Mouse (Mus musculus): Measurements from ENCODE around the gene Desi1. TPM values are rescaled to one million over a fixed set of nuclear protein-coding genes. Genes with fewer than 3 reads are reported as not detected.

Desi1 gene
- total RNA-seq, 4 experiments from 2014 or later = 90.4 to 112 (median 101) TPM

- DNase-seq (ENCODE audit: low spot score in 2 of 2) = no peak
These were observed 67.4 kb downstream of the Desi1 start for GRCm38 (mm10) chr15:81966062-81966829.

DNA sequence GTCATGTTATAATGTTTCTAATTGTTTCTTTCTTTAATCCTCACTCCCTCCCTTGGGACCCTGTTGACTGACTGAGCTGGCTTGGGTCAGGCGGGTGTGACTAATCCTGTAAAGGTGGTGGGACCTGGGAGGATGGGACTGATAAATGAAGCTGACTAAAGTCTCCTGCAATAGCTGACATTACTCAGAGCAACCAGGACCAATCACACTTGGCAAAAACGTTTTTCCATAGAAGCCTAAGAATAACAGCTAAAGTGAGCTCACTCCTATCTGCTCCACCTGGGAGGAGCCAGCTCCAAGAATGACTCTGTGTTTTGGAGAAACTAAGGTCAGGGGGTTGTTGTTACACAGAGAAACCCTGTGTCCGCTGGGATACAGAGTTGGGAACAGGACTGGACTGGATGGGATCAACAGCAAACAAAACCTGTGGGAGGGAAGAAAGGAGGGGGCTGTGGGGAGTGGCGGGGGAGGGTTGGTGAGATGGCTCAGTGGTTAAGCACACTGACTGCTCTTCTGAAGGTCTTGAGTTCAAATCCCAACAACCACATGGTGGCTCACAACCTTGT, 68.6 kb downstream of the Desi1 start:
- no peak for DNase-seq (ENCODE audit: low spot score in 2 of 2)

GRCm38 (mm10) chr15:81964262-81964661, 69.4 kb downstream of the Desi1 start:
- no peak for DNase-seq (ENCODE audit: low spot score in 2 of 2)

- DNase-seq (ENCODE audit: low spot score in 2 of 2) = no peak
These were observed 72.6 kb downstream of the Desi1 start for GRCm38 (mm10) chr15:81961078-81961451.

DNA sequence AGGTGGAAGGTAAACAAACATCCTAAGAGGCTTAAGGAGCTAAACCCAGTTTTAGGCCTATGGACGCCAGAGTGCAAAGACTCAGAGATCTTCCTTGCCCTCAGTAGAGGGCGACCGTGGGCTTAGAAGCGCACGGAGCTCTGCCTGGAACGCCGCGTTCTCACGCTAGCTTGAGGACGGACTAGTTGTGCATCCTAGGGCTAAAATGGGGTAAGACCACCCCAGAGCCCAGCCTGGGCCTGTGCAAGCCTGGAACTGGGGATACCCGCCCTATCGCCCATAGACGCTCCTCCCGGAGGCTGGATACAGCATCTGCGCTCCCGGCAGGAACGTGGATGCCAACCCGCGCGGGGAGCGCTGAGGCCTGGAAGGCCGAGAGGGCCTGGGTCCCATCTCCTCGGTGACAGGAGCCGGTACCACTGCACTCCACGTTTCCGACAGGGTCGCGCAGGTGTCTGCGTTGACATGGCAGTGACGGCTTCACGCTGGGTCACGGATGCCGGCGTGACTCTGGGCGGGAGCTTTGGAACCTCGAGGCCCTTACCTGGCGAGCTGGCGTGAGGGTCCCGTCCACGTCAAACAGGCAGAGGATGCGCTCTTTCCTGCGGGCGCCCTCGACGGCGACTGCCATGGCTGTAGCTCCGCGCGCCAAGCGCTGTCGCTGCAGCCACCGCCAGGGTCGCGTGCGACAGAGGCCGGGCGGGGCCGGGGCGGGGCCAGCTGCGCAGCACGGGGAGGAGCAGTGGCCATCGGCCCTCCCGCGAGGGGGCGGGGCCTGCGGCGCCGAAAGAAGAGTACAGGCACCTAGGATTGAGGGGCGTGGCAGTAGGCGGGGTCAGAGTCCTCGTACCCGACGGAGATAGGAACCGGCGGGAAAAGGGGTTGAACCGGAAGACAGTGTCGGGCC, 73.2 kb downstream of the Desi1 start, which contains the start of gene Pmm1:
TSS of gene Pmm1 (minus strand) at position 760 of the 907 bp plus-strand sequence.
- peak; percentile 96 for DNase-seq (ENCODE audit: low spot score in 2 of 2)

- no peak for DNase-seq (ENCODE audit: low spot score in 2 of 2)
These were observed 74.8 kb downstream of the Desi1 start for GRCm38 (mm10) chr15:81958906-81959305.

DNA sequence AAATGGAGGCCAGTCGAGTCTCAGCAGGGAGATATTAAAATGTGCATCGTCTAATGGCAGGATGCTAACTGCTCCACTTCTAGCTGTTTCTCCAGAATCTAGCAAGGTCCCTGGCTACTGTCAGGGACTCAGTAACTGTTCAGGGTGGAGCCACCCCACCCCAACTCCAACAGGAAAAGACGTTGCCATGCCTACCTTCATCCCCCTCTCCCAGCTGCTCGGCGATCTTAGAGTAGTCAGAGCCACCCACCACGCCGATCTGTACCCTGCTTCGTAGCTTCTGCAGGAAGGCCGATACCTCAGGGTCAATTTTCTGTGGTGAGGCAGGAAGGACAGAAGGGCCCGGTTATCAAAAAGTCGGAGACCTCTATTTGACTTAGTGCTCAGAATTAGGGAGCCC, 76.1 kb downstream of the Desi1 start:
- no peak for DNase-seq (ENCODE audit: low spot score in 2 of 2)

DNA sequence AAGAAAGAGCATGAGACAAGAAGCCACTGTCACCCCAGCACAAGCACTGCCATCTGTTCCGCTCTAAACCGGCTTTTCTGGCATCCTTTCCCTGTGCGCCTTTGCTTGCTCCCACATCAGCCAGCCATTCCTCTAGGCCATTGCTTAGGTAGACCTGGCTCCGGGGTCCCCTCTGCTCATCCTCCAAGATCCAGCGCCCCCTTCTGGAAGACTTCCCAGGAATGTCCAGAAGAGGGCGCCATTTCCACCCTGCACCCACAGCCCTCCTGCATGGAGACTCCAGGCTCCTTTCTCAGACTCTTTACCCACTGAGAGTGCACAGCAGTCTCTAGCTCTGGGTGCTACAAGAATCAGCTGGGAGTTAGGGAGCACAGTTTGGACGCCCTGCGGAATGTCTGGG, 77.2 kb downstream of the Desi1 start:
- DNase-seq (ENCODE audit: low spot score in 2 of 2) = peak in 1 of 2 experiments; percentile 56

GRCm38 (mm10) chr15:81955414-81955813, 78.2 kb downstream of the Desi1 start:
- DNase-seq (ENCODE audit: low spot score in 2 of 2) = no peak

GRCm38 (mm10) chr15:81954716-81955115, 78.9 kb downstream of the Desi1 start:
- DNase-seq (ENCODE audit: low spot score in 2 of 2) = no peak

GRCm38 (mm10) chr15:81954151-81954583, 79.5 kb downstream of the Desi1 start:
- no peak for DNase-seq (ENCODE audit: low spot score in 2 of 2)

DNA sequence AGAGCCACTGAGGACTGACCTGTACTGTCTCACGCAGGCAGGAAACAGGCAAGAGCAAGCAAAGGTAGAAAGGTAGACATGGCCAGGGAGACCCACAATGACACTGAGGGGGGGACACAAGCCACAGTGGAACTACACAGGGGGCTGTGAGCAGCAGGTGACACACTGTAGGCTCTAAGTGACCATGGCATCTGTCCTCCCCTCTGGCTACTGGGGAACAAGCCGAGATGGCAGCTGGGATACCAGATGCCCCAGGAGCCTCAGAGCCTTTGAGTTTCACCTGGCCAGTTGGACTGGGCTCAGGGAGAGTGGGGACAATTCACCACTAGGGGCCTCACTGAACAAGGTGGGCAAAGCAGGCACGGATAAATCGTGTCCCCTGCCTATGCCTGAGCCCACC, 81.4 kb downstream of the Desi1 start:
- DNase-seq (ENCODE audit: low spot score in 2 of 2) = no peak

DNA sequence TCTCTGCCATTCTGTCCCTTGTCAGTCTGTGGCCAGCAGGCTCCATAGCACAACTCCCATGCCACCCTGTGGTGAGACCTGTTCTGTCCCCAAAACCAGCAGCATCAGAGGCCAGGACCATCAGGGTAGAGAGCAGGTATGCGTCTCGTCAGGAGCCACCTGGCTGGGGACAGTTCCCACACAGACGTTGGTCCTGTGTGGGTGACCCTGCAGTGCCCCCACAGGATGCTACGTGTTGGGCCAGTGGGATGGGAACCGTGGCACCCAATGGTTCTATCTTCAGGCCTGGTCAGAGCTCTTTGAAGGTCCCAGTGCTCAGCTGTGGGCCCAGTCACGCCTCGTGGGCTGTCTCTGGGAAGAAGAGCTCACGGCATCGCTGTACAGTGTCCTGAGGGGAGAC, 82.5 kb downstream of the Desi1 start:
- no peak for DNase-seq (ENCODE audit: low spot score in 2 of 2)

- no peak for DNase-seq (ENCODE audit: low spot score in 2 of 2)
These were observed 82.9 kb downstream of the Desi1 start for GRCm38 (mm10) chr15:81950716-81951115.

DNA sequence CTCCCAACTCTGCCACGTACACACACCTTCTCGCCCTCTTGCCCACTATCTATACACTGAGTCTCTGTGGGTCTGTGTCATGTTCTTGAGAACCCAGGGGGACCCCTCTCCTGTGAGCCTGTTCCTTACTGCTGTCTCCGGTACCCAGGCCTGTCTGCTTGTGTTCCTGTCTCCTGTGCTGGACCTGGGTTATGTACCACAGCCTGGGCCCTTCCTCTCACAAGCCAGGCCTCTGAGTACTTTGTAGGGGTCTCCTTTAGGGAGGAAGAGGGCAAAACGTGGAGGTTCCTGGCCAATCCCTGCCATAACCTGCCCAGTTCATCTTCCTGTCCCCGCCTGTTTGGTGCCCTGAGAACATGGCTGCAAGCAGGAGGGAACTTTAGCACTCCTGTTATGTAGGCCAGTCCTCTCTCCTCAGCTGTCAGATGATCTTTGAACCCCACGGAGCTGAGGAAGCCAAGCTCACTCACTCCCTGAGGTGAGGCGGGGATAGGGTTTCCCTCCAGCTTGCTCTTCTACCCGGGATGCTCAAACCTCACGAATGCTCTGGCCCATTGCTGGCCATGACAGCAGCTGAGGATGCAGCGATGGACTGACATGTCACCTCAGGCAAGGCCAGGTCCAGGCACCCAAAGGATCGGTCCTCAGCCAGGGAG, 84.1 kb downstream of the Desi1 start:
- no peak for DNase-seq (ENCODE audit: low spot score in 2 of 2)

- DNase-seq (ENCODE audit: low spot score in 2 of 2) = no peak
These were observed 84.6 kb downstream of the Desi1 start for GRCm38 (mm10) chr15:81949076-81949475.

DNA sequence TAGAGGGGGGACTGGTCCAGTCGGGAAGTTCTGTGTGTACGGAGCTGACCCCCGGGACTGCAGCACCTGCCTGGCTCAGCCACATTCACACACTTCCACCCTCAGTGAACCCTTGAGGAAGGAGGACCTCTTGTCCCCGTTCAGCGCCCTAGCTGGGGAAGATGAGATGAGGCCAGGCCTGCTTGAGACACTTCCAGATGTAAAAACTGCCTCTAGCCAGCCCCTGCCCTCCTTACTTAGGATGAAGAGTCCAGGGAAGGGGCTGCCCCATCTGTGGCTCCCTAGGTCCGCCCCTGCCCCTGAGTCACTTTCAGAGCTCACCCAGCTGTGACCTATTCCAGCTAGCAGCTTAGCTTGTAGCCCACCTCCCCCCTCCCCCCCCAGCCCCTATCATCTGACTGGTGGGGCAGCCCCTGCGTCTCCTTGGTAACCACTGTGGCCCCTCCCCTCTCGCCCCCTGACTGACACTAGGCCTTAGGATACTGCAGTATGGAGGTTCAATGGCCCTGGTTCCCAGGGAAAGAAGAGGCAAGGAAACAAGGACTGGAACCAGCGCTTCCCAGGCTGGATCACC, 90.4 kb downstream of the Desi1 start:
- DNase-seq (ENCODE audit: low spot score in 2 of 2) = no peak
